Mouse (Mus musculus): ENCODE data around the gene Ccdc96.

DNA sequence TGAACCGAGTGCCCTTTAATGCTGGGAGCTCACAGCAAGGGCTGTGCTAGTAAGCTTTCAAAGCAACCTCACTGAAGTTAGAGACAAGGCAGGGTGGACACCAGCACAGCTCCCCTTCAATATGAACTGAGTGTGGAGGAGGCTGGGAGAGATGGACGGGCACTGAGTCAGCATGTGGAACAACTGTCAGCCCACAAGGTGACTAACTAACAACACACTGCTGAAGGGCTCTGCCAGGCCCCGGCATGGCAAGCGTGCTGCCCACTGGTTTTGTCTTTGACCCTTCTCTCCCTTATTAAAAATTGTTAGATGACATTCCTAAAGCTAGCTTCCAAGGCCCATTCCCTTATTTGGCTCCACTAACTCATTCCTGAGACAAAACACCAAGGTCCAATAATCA lies 26.7 kb upstream of the Ccdc96 start:
- TF ChIP-seq POLR2A (IDR thresholded peaks at IDR 0.05; ENCODE audit: insufficient read depth, low read depth, low read length) (no peak), CTCF (IDR thresholded peaks at IDR 0.05; ENCODE audit: insufficient read depth, low read depth, low read length) (no peak)

All from olfactory bulb, adult 2 months (tissue).